Mouse (Mus musculus) B cell, adult 67 days (primary cell): ENCODE data around the gene Hist1h2be. TPM values are rescaled to one million over a fixed set of nuclear protein-coding genes. Genes with fewer than 3 reads are reported as not detected.

ENCODE experiments used
- total RNA-seq, 2 experiments: library from RNA; stranded (reverse); gene quantifications; 4 replicates each; pipeline ENCODE4 v1.2.4; 2023

Hist1h2be gene
- total RNA-seq = 10 to 100 TPM; 41.6 to 47.3 TPM

GRCm38 (mm10) chr13:23620733-23621531 lies at the start of gene Hist1h2be:
Hist1h2be (minus strand) TSS chr13:23621124.

GRCm38 (mm10) chr13:23622175-23622671 lies 1.3 kb upstream of the Hist1h2be start, which contains the start of gene Hist1h1e:
Hist1h1e (minus strand) TSS chr13:23622558.

GRCm38 (mm10) chr13:23581408-23582218 lies 39.3 kb downstream of the Hist1h2be start, which contains the start of gene Hist1h4d:
Hist1h4d (plus strand) TSS chr13:23581598.

GRCm38 (mm10) chr13:23575271-23575851 lies 45.6 kb downstream of the Hist1h2be start, which contains the start of gene Hist1h3d:
Hist1h3d (plus strand) TSS chr13:23575763.

GRCm38 (mm10) chr13:23573898-23574524 lies 46.9 kb downstream of the Hist1h2be start, which contains the start of the genes Hist1h2bf and Hist1h2ad:
Hist1h2bf (minus strand) TSS chr13:23574196.
Hist1h2ad (plus strand) TSS chr13:23574381.

GRCm38 (mm10) chr13:23571022-23571503 lies 49.9 kb downstream of the Hist1h2be start, which contains the start of the genes Hist1h2ae and Hist1h2bg:
Hist1h2ae (minus strand) TSS chr13:23571220.
Hist1h2bg (plus strand) TSS chr13:23571396.

GRCm38 (mm10) chr13:23561883-23562659 lies 58.9 kb downstream of the Hist1h2be start, which contains the start of gene Hist1h3e:
Hist1h3e (minus strand) TSS chr13:23562369.

GRCm38 (mm10) chr13:23552962-23553361 lies 68.0 kb downstream of the Hist1h2be start, which contains the start of gene Hist1h1d:
Hist1h1d (plus strand) TSS chr13:23553262.

GRCm38 (mm10) chr13:23551146-23551834 lies 69.6 kb downstream of the Hist1h2be start, which contains the start of gene Hist1h4f:
Hist1h4f (minus strand) TSS chr13:23551648.

GRCm38 (mm10) chr13:23543965-23544786 lies 76.7 kb downstream of the Hist1h2be start, which contains the start of gene Hist1h3f:
Hist1h3f (plus strand) TSS chr13:23544052.

GRCm38 (mm10) chr13:23542999-23543607 lies 77.8 kb downstream of the Hist1h2be start, which contains the start of gene Hist1h2bh:
Hist1h2bh (minus strand) TSS chr13:23543392.

GRCm38 (mm10) chr13:23535137-23536075 lies 85.5 kb downstream of the Hist1h2be start, which contains the start of gene Hist1h3g:
Hist1h3g (plus strand) TSS chr13:23535422.

Other genes with a start within 250 kb of the Hist1h2be start
- gene Abt1, start 197.3 kb downstream of the Hist1h2be start, total RNA-seq = 10 to 100 TPM; 17.4 to 18.2 TPM
- gene Btn1a1, start 155.2 kb downstream of the Hist1h2be start, total RNA-seq = not detected
- gene Btn2a2, start 132.3 kb downstream of the Hist1h2be start, total RNA-seq = under 1 TPM; 0.65 to 0.67 TPM
- 100 to 1,000 TPM; 457 TPM for gene Hist1h4h, start 90.1 kb downstream of the Hist1h2be start, total RNA-seq
- gene Hist1h2af, start 87.2 kb downstream of the Hist1h2be start, total RNA-seq = 10 to 100 TPM; 21.3 to 28.8 TPM
- 1 to 10 TPM; 1.4 to 6.9 TPM for gene Hist1h3g, start 85.7 kb downstream of the Hist1h2be start, total RNA-seq
- 10 to 100 TPM; 10.0 to 13.0 TPM for gene Hist1h2bh, start 77.7 kb downstream of the Hist1h2be start, total RNA-seq
- 100 to 1,000 TPM; 111 to 119 TPM for gene Hist1h3f, start 77.1 kb downstream of the Hist1h2be start, total RNA-seq
- gene Hist1h4f, start 69.5 kb downstream of the Hist1h2be start, total RNA-seq = 10 to 100 TPM; 55.2 to 82.9 TPM
- gene Hist1h1d, start 67.9 kb downstream of the Hist1h2be start, total RNA-seq = 10 to 100 TPM; 31.1 to 36.2 TPM
- 100 to 1,000 TPM; 326 to 342 TPM for gene Hist1h3e, start 58.8 kb downstream of the Hist1h2be start, total RNA-seq
- gene Hist1h2ae, start 49.9 kb downstream of the Hist1h2be start, total RNA-seq = 10 to 100 TPM; 29.2 to 42.2 TPM
- gene Hist1h2bg, start 49.7 kb downstream of the Hist1h2be start, total RNA-seq = 100 to 1,000 TPM; 649 to 669 TPM
- 100 to 1,000 TPM; 327 to 367 TPM for gene Hist1h2bf, start 46.9 kb downstream of the Hist1h2be start, total RNA-seq
- 10 to 100 TPM; 42.6 to 61.1 TPM for gene Hist1h2ad, start 46.7 kb downstream of the Hist1h2be start, total RNA-seq
- 10 to 100 TPM; 40.0 to 45.0 TPM for gene Hist1h3d, start 45.4 kb downstream of the Hist1h2be start, total RNA-seq
- gene Hist1h4d, start 39.5 kb downstream of the Hist1h2be start, total RNA-seq = 100 to 1,000 TPM; 183 to 195 TPM
- 100 to 1,000 TPM; 385 to 413 TPM for gene Hist1h1e, start 1.4 kb upstream of the Hist1h2be start, total RNA-seq
- 10 to 100 TPM; 12.5 to 15.6 TPM for gene Hist1h2ac, start 62.8 kb upstream of the Hist1h2be start, total RNA-seq
- gene Hist1h2bc, start 63.1 kb upstream of the Hist1h2be start, total RNA-seq = 10 to 100 TPM; 24.1 to 30.1 TPM
- under 1 TPM; 0.65 to 0.84 TPM for gene Hist1h1t, start 74.7 kb upstream of the Hist1h2be start, total RNA-seq
- gene Hist1h4c, start 77.3 kb upstream of the Hist1h2be start, total RNA-seq = 100 to 1,000 TPM; 222 to 255 TPM
- 1 to 10 TPM in 1 of 2 experiments, not detected in 1; 1.9 TPM for gene Hfe, start 89.7 kb upstream of the Hist1h2be start, total RNA-seq
- 1,000 to 10,000 TPM in 1 of 2 experiments, 100 to 1,000 TPM in 1; 877 to 1,039 TPM for gene Hist1h1c, start 117.7 kb upstream of the Hist1h2be start, total RNA-seq
- gene Hist1h3c, start 124.5 kb upstream of the Hist1h2be start, total RNA-seq = 1 to 10 TPM; 6.8 to 7.4 TPM
- 10 to 100 TPM; 85.2 to 91.3 TPM for gene Hist1h2bb, start 125.6 kb upstream of the Hist1h2be start, total RNA-seq
- 100 to 1,000 TPM; 102 to 130 TPM for gene Hist1h2ab, start 130.0 kb upstream of the Hist1h2be start, total RNA-seq
- 10 to 100 TPM; 41.3 to 45.0 TPM for gene Hist1h3b, start 131.1 kb upstream of the Hist1h2be start, total RNA-seq
- 100 to 1,000 TPM in 1 of 2 experiments, 10 to 100 TPM in 1; 90.1 to 106 TPM for gene Hist1h4b, start 135.9 kb upstream of the Hist1h2be start, total RNA-seq
- 100 to 1,000 TPM; 142 to 168 TPM for gene Hist1h4a, start 140.1 kb upstream of the Hist1h2be start, total RNA-seq
- gene Hist1h3a, start 141.3 kb upstream of the Hist1h2be start, total RNA-seq = 100 to 1,000 TPM; 448 to 459 TPM
- gene Hist1h1a, start 142.5 kb upstream of the Hist1h2be start, total RNA-seq = 10 to 100 TPM; 39.6 TPM
- gene Trim38, start 148.8 kb upstream of the Hist1h2be start, total RNA-seq = not detected
- not detected for gene Slc17a2, start 185.9 kb upstream of the Hist1h2be start, total RNA-seq
- gene Slc17a3, start 218.3 kb upstream of the Hist1h2be start, total RNA-seq = not detected
- not detected for gene Slc17a1, start 246.6 kb upstream of the Hist1h2be start, total RNA-seq